Mouse (Mus musculus) lung, adult 2 months (tissue): ENCODE data around the gene Csf2rb.

Source experiments
- CTCF ChIP-seq: fragments of 200-500 bp; IDR thresholded peaks from 2 replicates; pipeline ENCODE4 v1.5.1; 2011; ENCODE audit warnings: mild to moderate bottlenecking, low read length, control low read depth; ENCODE audit not compliant: insufficient read depth
- POLR2A ChIP-seq: fragments of 200-500 bp; IDR thresholded peaks from 2 replicates; pipeline ENCODE4 v1.6.1; 2011; ENCODE audit warnings: low read depth, mild to moderate bottlenecking, control low read depth, low read length, borderline replicate concordance; ENCODE audit errors: extremely low read depth

DNA sequence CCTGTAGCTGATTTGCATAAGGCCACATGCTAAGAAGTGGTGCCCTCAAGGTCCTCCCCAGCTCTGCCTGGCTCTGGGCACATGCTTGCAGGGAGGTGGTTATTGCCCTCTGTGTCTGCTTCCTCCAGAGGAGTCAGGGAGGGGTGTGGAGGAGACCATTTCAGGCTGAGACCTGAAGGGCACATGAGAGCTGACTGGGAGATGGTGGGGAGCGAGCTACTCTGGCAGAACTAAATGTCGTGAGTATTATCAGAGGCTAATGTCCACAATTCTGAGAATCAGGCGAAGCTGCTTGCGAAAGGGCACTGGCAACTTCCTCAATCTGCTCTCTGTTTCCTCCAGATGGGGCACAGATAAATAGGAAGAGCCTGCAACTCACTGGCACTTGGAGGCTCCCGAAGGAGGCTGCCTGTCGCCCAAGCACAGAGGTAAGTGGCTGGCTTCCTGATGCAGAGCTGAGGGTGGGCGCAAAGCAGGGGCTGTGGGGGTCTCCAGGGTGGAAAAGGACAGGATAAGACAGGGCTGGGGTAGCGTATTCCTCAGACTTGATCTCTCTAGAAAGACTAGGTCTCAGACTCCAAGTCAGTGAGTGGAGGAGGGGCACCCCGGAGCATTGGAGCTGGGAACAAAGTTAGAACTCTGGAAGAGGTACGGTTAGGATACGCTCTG lies at the start of gene Csf2rb:
- TF ChIP-seq CTCF = no peak
- no peak for TF ChIP-seq POLR2A
